Comparison of ENCODE assay signal across 8 mouse cellular contexts in genomic region chr11:48859014-48859413, GRCm38 (mm10). TPM values are rescaled to one million over a fixed set of nuclear protein-coding genes. Genes with fewer than 3 reads are reported as not detected.
DNase-seq lines count a peak whose midpoint lies in the region; ATAC-seq and TF ChIP-seq lines count a peak whose summit lies in the region.

No protein-coding gene starts in this region.

- ATAC-seq in forebrain, embryonic 14.5 days, result no peak
- no peak for ATAC-seq in liver, embryonic 13.5 days (ENCODE audit: low read depth)
- ATAC-seq in neural tube, embryonic 12.5 days (ENCODE audit: low FRiP score, low read depth), result no peak
- ATAC-seq in megakaryocyte-erythroid progenitor cell, adult 5-6 weeks (replicated peaks; ENCODE audit: low FRiP score, low TSS enrichment, poor library complexity, severe bottlenecking), result no peak

- peak overlapping the region; percentile 89 for H3K4me2 ChIP-seq in forebrain, embryonic 14.5 days (ENCODE audit: low read length)
- peak overlapping the region; percentile 97 for H3K4me2 ChIP-seq in liver, embryonic 13.5 days
- peak overlapping the region; percentile 89 for H3K4me2 ChIP-seq in neural tube, embryonic 12.5 days (replicated peaks)

- no peaks in the 10 kb centered on the region for H3K9me3 ChIP-seq in forebrain, embryonic 14.5 days (replicated peaks; ENCODE audit: control insufficient read depth, low read length)
- no peaks in the 10 kb centered on the region for H3K9me3 ChIP-seq in liver, embryonic 13.5 days (replicated peaks)
- no peaks in the 10 kb centered on the region for H3K9me3 ChIP-seq in neural tube, embryonic 12.5 days

- DNase-seq in layer of hippocampus, adult 2 months (ENCODE audit: low spot score in 2 of 2), result peak; percentile 58 to 68
- no peak for DNase-seq in layer of hippocampus, adult 9-11 months
- DNase-seq in adipocyte (ENCODE audit: low spot score), result peak; percentile 80
- peak; percentile 92 for DNase-seq in forebrain, embryonic 14.5 days (ENCODE audit: low spot score)
- DNase-seq in induced T-regulatory cell, adult 2 months (ENCODE audit: low read depth), result peak; percentile 93
- DNase-seq in liver, embryonic 13.5 days, result peak; percentile 46

- 0% methylated on average over 6 of the region's 6 CpGs for WGBS in forebrain, embryonic 14.5 days
- 0% methylated on average over 6 of the region's 6 CpGs for WGBS in liver, embryonic 13.5 days (ENCODE audit: insufficient replicate concordance)
- 0% methylated on average over 6 of the region's 6 CpGs for WGBS in neural tube, embryonic 12.5 days

- H3K4me1 ChIP-seq in forebrain, embryonic 14.5 days (ENCODE audit: control insufficient read depth, insufficient read depth, low read length), result peaks cover 11% of the 10 kb centered on the region
- H3K4me1 ChIP-seq in liver, embryonic 13.5 days (replicated peaks), result peaks cover 40% of the 10 kb centered on the region
- peaks cover 13% of the 10 kb centered on the region for H3K4me1 ChIP-seq in neural tube, embryonic 12.5 days

- TF ChIP-seq CTCF in layer of hippocampus, adult 2 months (conservative IDR thresholded peaks at IDR 0.05), result peak; percentile 92

- 0 out of 2 replicates have a peak, but pooled peaks cover 4% of the 10 kb centered on the region for H3K27me3 ChIP-seq in forebrain, embryonic 14.5 days (replicated peaks; ENCODE audit: control insufficient read depth, insufficient read depth, low read length)
- no peaks in the 10 kb centered on the region for H3K27me3 ChIP-seq in liver, embryonic 13.5 days
- H3K27me3 ChIP-seq in neural tube, embryonic 12.5 days (replicated peaks), result no peaks in the 10 kb centered on the region; the same call in 1 of the 2 replicates

- no peaks in the 10 kb centered on the region for H3K36me3 ChIP-seq in forebrain, embryonic 14.5 days (ENCODE audit: control insufficient read depth, insufficient read depth, low read length)
- H3K36me3 ChIP-seq in liver, embryonic 13.5 days, result no peaks in the 10 kb centered on the region; the same call in 1 of the 2 replicates
- no peaks in the 10 kb centered on the region for H3K36me3 ChIP-seq in neural tube, embryonic 12.5 days

- peak overlapping the region; percentile 68 for H3K4me3 ChIP-seq in layer of hippocampus, adult 2 months
- H3K4me3 ChIP-seq in forebrain, embryonic 14.5 days (ENCODE audit: low read depth, low read length), result peak overlapping the region; percentile 36; the same call in 1 of the 2 replicates
- peak overlapping the region; percentile 75; the same call in 1 of the 2 replicates for H3K4me3 ChIP-seq in liver, embryonic 13.5 days (replicated peaks)
- H3K4me3 ChIP-seq in neural tube, embryonic 12.5 days, result no peak overlapping the region

- no peak overlapping the region for H3K9ac ChIP-seq in forebrain, embryonic 14.5 days (ENCODE audit: low read length)
- peak overlapping the region; percentile 68; the same call in 1 of the 2 replicates for H3K9ac ChIP-seq in liver, embryonic 13.5 days
- H3K9ac ChIP-seq in neural tube, embryonic 12.5 days, result no peak overlapping the region

- H3K27ac ChIP-seq in layer of hippocampus, adult 2 months, result 0 out of 2 replicates have a peak overlapping the region, but pooled peaks have one; percentile 28
- H3K27ac ChIP-seq in forebrain, embryonic 14.5 days (ENCODE audit: low read depth, low read length), result no peak overlapping the region
- H3K27ac ChIP-seq in liver, embryonic 13.5 days, result no peak overlapping the region
- H3K27ac ChIP-seq in neural tube, embryonic 12.5 days, result no peak overlapping the region

RNA-seq across cellular contexts. Expression of gene Irgm1, which starts 12.5 kb away (rescaled TPM):
- total RNA-seq in layer of hippocampus, adult 2 months (2021), result 1 to 10 TPM; 3.6 to 4.3 TPM
- 1.9 and 2.2 TPM in 2 replicates for polyA plus RNA-seq in forebrain, embryonic 14.5 days (2014; fragmentation: Nextera tagmentation; extraction: Ambion mirVana)
- polyA plus RNA-seq in liver, embryonic 13.5 days (2015; fragmentation: Nextera tagmentation; extraction: Ambion mirVana), result 17.0 and 19.8 TPM in 2 replicates
- polyA plus RNA-seq in neural tube, embryonic 12.5 days (2016; fragmentation: Nextera tagmentation; extraction: Ambion mirVana), result 2.9 and 3.1 TPM in 2 replicates
- 37.4 and 43.3 TPM in 2 replicates for total RNA-seq in megakaryocyte-erythroid progenitor cell, adult 5-6 weeks (2014; fragmentation: Nextera tagmentation)
- 53.9 and 61.5 TPM in 2 replicates for total RNA-seq in megakaryocyte-erythroid progenitor cell, adult 5-6 weeks (2017)

RNA-seq across cellular contexts. Expression of gene Gm12184, which starts 32.6 kb away (rescaled TPM):
- 1 to 10 TPM in 1 of 2 experiments, under 1 TPM in 1; 0.79 to 1.3 TPM for total RNA-seq in layer of hippocampus, adult 2 months (2021)
- 3.5 and 3.6 TPM in 2 replicates for polyA plus RNA-seq in forebrain, embryonic 14.5 days (2014; fragmentation: Nextera tagmentation; extraction: Ambion mirVana)
- 1.2 and 1.7 TPM in 2 replicates for polyA plus RNA-seq in liver, embryonic 13.5 days (2015; fragmentation: Nextera tagmentation; extraction: Ambion mirVana)
- 13.8 and 14.9 TPM in 2 replicates for polyA plus RNA-seq in neural tube, embryonic 12.5 days (2016; fragmentation: Nextera tagmentation; extraction: Ambion mirVana)
- total RNA-seq in megakaryocyte-erythroid progenitor cell, adult 5-6 weeks (2014; fragmentation: Nextera tagmentation), result 10.6 and 12.0 TPM in 2 replicates
- total RNA-seq in megakaryocyte-erythroid progenitor cell, adult 5-6 weeks (2017), result 6.7 and 9.1 TPM in 2 replicates

RNA-seq across cellular contexts. Expression of gene Trim7, which starts 33.1 kb away (rescaled TPM):
- total RNA-seq in layer of hippocampus, adult 2 months (2021), result 1 to 10 TPM; 2.6 to 2.8 TPM
- polyA plus RNA-seq in forebrain, embryonic 14.5 days (2014; fragmentation: Nextera tagmentation; extraction: Ambion mirVana), result 0.61 and 1.3 TPM in 2 replicates
- 0.06 and 0.09 TPM in 2 replicates for polyA plus RNA-seq in liver, embryonic 13.5 days (2015; fragmentation: Nextera tagmentation; extraction: Ambion mirVana)
- 0.68 and 1.8 TPM in 2 replicates for polyA plus RNA-seq in neural tube, embryonic 12.5 days (2016; fragmentation: Nextera tagmentation; extraction: Ambion mirVana)
- total RNA-seq in megakaryocyte-erythroid progenitor cell, adult 5-6 weeks (2014; fragmentation: Nextera tagmentation), result 0.84 TPM in 1 of 2 replicates, not detected in the other
- 0.75 and 0.80 TPM in 2 replicates for total RNA-seq in megakaryocyte-erythroid progenitor cell, adult 5-6 weeks (2017)

RNA-seq across cellular contexts. Expression of gene Trim41, which starts 41.9 kb away (rescaled TPM):
- 10 to 100 TPM; 56.8 to 61.5 TPM for total RNA-seq in layer of hippocampus, adult 2 months (2021)
- 3.2 and 4.0 TPM in 2 replicates for polyA plus RNA-seq in forebrain, embryonic 14.5 days (2014; fragmentation: Nextera tagmentation; extraction: Ambion mirVana)
- 1.7 and 2.4 TPM in 2 replicates for polyA plus RNA-seq in liver, embryonic 13.5 days (2015; fragmentation: Nextera tagmentation; extraction: Ambion mirVana)
- polyA plus RNA-seq in neural tube, embryonic 12.5 days (2016; fragmentation: Nextera tagmentation; extraction: Ambion mirVana), result 6.4 and 7.6 TPM in 2 replicates
- 16.0 and 19.8 TPM in 2 replicates for total RNA-seq in megakaryocyte-erythroid progenitor cell, adult 5-6 weeks (2014; fragmentation: Nextera tagmentation)
- 18.6 and 64.6 TPM in 2 replicates for total RNA-seq in megakaryocyte-erythroid progenitor cell, adult 5-6 weeks (2017)

RNA-seq across cellular contexts. Expression of gene Gm5431, which starts 43.0 kb away (rescaled TPM):
- total RNA-seq in layer of hippocampus, adult 2 months (2021), result under 1 TPM; 0.12 to 0.38 TPM
- polyA plus RNA-seq in forebrain, embryonic 14.5 days (2014; fragmentation: Nextera tagmentation; extraction: Ambion mirVana), result 0.13 and 0.17 TPM in 2 replicates
- 0.20 and 0.38 TPM in 2 replicates for polyA plus RNA-seq in liver, embryonic 13.5 days (2015; fragmentation: Nextera tagmentation; extraction: Ambion mirVana)
- polyA plus RNA-seq in neural tube, embryonic 12.5 days (2016; fragmentation: Nextera tagmentation; extraction: Ambion mirVana), result 0.13 and 0.16 TPM in 2 replicates
- not detected in 2 replicates for total RNA-seq in megakaryocyte-erythroid progenitor cell, adult 5-6 weeks (2014; fragmentation: Nextera tagmentation)
- not detected in 2 replicates for total RNA-seq in megakaryocyte-erythroid progenitor cell, adult 5-6 weeks (2017)
